Mouse (Mus musculus) heart, embryonic 16.5 days (tissue): ENCODE data around the gene Hacl1. TPM values are rescaled to one million over a fixed set of nuclear protein-coding genes. Genes with fewer than 3 reads are reported as not detected.
A peak's percentile ranks its signal among the peaks of the same experiment; 100 is the strongest.

ENCODE experiments used
- ATAC-seq: fragments of 200-750 bp; cut with Nextera tagmentation; replicated peaks from 2 replicates; pipeline ENCODE4 v1.8.0; 2017; ENCODE audit warnings: moderate number of reproducible peaks; ENCODE audit not compliant: insufficient read depth, low FRiP score; ENCODE audit errors: extremely low read depth
- H3K27ac ChIP-seq: fragments of 300-500 bp; sonication (generic); 2 replicates; pipeline ENCODE4 v1.5.1; 2014; ENCODE audit warnings: mild to moderate bottlenecking, low read length, control low read depth, moderate library complexity
- H3K27me3 ChIP-seq: fragments of 300-500 bp; sonication (generic); 2 replicates; pipeline ENCODE4 v1.6.1; 2014; ENCODE audit warnings: low read length, mixed read lengths; ENCODE audit not compliant: control insufficient read depth, insufficient read depth
- H3K36me3 ChIP-seq: fragments of 300-500 bp; sonication (generic); 2 replicates; pipeline ENCODE4 v1.6.1; 2014; ENCODE audit not compliant: control insufficient read depth, insufficient read depth
- H3K4me1 ChIP-seq: fragments of 300-500 bp; sonication (generic); 2 replicates; pipeline ENCODE4 v1.6.1; 2014; ENCODE audit warnings: low read length, mixed read lengths; ENCODE audit not compliant: control insufficient read depth, insufficient read depth
- H3K4me2 ChIP-seq: fragments of 300-500 bp; sonication (generic); 2 replicates; pipeline ENCODE4 v1.6.1; 2014; ENCODE audit warnings: low read depth, mild to moderate bottlenecking, control low read depth, low read length
- H3K4me3 ChIP-seq: fragments of 300-500 bp; sonication (generic); 2 replicates; pipeline ENCODE4 v1.5.1; 2014; ENCODE audit warnings: mild to moderate bottlenecking, control low read depth, low read length
- H3K9ac ChIP-seq: fragments of 300-500 bp; sonication (generic); 2 replicates; pipeline ENCODE4 v1.6.1; 2014; ENCODE audit warnings: low read length, control low read depth
- H3K9me3 ChIP-seq: fragments of 300-500 bp; sonication (generic); replicated peaks from 2 replicates; pipeline ENCODE4 v1.6.1; 2016; ENCODE audit warnings: low read length; ENCODE audit not compliant: control insufficient read depth
- WGBS: fragments of 180-500 bp; shearing (Covaris S2); extraction: QIAGEN DNeasy Blood & Tissue Kit; methylation state at CpG from one replicate; pipeline ENCODE4 v1.1.7; 2014; 5-methylcytosine and 5-hydroxymethylcytosine counted together
- polyA plus RNA-seq: library from polyadenylated mRNA; unstranded; fragments of >200 nt; fragmentation: Nextera tagmentation; extraction: Ambion mirVana; gene quantifications from 2 replicates; pipeline ENCODE4 v1.2.1, GENCODE M21; 2015

Gene Hacl1
- polyA plus RNA-seq, 1 experiment from 2014 or later: 14.3 TPM

GRCm38 (mm10) chr14:31597446-31597845 lies 43.6 kb downstream of the Hacl1 start:
- ATAC-seq: no peak
- no peak overlapping the region for H3K27ac ChIP-seq
- no peaks in the 10 kb centered on the region for H3K9me3 ChIP-seq
- H3K27me3 ChIP-seq: no peaks in the 10 kb centered on the region
- no peaks in the 10 kb centered on the region for H3K36me3 ChIP-seq
- H3K4me2 ChIP-seq: no peak overlapping the region
- no peaks in the 10 kb centered on the region for H3K4me1 ChIP-seq
- H3K4me3 ChIP-seq: no peak overlapping the region
- no peak overlapping the region for H3K9ac ChIP-seq
- WGBS: 82% methylated on average over 4 of the region's 4 CpGs

GRCm38 (mm10) chr14:31596408-31596807 lies 44.7 kb downstream of the Hacl1 start:
- Histone ChIP-seq H3K27ac (no peak overlapping the region), H3K36me3 (no peaks in the 10 kb centered on the region), H3K9me3 (no peaks in the 10 kb centered on the region), H3K4me1 (no peaks in the 10 kb centered on the region), H3K27me3 (no peaks in the 10 kb centered on the region), H3K9ac (no peak overlapping the region), H3K4me3 (no peak overlapping the region), H3K4me2 (no peak overlapping the region)
- 67% methylated on average over 7 of the region's 7 CpGs for WGBS
- ATAC-seq: no peak

GRCm38 (mm10) chr14:31594693-31595092 lies 46.4 kb downstream of the Hacl1 start:
- Histone ChIP-seq H3K9ac (no peak overlapping the region), H3K27me3 (no peaks in the 10 kb centered on the region), H3K27ac (no peak overlapping the region), H3K4me3 (no peak overlapping the region), H3K36me3 (no peaks in the 10 kb centered on the region), H3K4me2 (no peak overlapping the region), H3K4me1 (no peaks in the 10 kb centered on the region), H3K9me3 (no peaks in the 10 kb centered on the region)
- ATAC-seq: no peak
- WGBS: 61% methylated on average over 3 of the region's 3 CpGs

GRCm38 (mm10) chr14:31593036-31593435 lies 48.0 kb downstream of the Hacl1 start:
- ATAC-seq: no peak
- Histone ChIP-seq H3K27ac (no peak overlapping the region), H3K27me3 (no peaks in the 10 kb centered on the region), H3K36me3 (no peaks in the 10 kb centered on the region), H3K4me1 (no peaks in the 10 kb centered on the region), H3K4me3 (no peak overlapping the region), H3K9ac (no peak overlapping the region), H3K9me3 (no peaks in the 10 kb centered on the region), H3K4me2 (no peak overlapping the region)
- whole genome bisulfite sequencing: 67% methylated on average over 2 of the region's 2 CpGs

- Histone ChIP-seq H3K9ac (no peak within 1 kb of the TSS), H3K4me1 (no peaks in the 10 kb centered on the region), H3K27me3 (no peaks in the 10 kb centered on the region), H3K27ac (no peak within 1 kb of the TSS), H3K36me3 (no peaks in the 10 kb centered on the region), H3K4me3 (no peak within 1 kb of the TSS), H3K9me3 (no peaks in the 10 kb centered on the region), H3K4me2 (no peak within 1 kb of the TSS)
- ATAC-seq: no peak
- 75% methylated on average over 3 of the region's 3 CpGs for WGBS
Observed at GRCm38 (mm10) chr14:31591243-31591642, 49.8 kb downstream of the Hacl1 start, which contains the start of gene Colq. TSS of gene Colq (minus strand) at chr14:31591343.

GRCm38 (mm10) chr14:31586451-31586850 lies 54.6 kb downstream of the Hacl1 start:
- no peak overlapping the region for H3K4me3 ChIP-seq
- H3K27me3 ChIP-seq: no peaks in the 10 kb centered on the region
- no peaks in the 10 kb centered on the region for H3K9me3 ChIP-seq
- no peaks in the 10 kb centered on the region for H3K4me1 ChIP-seq
- ATAC-seq: no peak
- H3K36me3 ChIP-seq: no peaks in the 10 kb centered on the region
- WGBS: 84% methylated on average over 8 of the region's 8 CpGs
- no peak overlapping the region for H3K4me2 ChIP-seq
- no peak overlapping the region for H3K9ac ChIP-seq
- H3K27ac ChIP-seq: no peak overlapping the region

- WGBS: 94% methylated on average over 6 of the region's 9 CpGs
Observed at GRCm38 (mm10) chr14:31583082-31583481, 58.0 kb downstream of the Hacl1 start.

GRCm38 (mm10) chr14:31577966-31578735 lies 62.9 kb downstream of the Hacl1 start:
- no peaks in the 10 kb centered on the region for H3K9me3 ChIP-seq
- 31% methylated on average over 9 of the region's 9 CpGs for WGBS
- H3K4me2 ChIP-seq: peak overlapping the region; percentile 72
- H3K27me3 ChIP-seq: no peaks in the 10 kb centered on the region
- peak overlapping the region; percentile 91 for H3K27ac ChIP-seq
- peak overlapping the region; percentile 59; the same call in 1 of the 2 replicates for H3K4me3 ChIP-seq
- no peak for ATAC-seq
- no peaks in the 10 kb centered on the region for H3K36me3 ChIP-seq
- peaks cover 31% of the 10 kb centered on the region for H3K4me1 ChIP-seq
- peak overlapping the region; percentile 38 for H3K9ac ChIP-seq

More at GRCm38 (mm10) chr14:31583082-31583481, 58.0 kb downstream of the Hacl1 start:
- H3K4me2 ChIP-seq: no peak overlapping the region
- ATAC-seq: no peak
- H3K36me3 ChIP-seq: no peaks in the 10 kb centered on the region
- H3K27ac ChIP-seq: no peak overlapping the region
- no peak overlapping the region for H3K4me3 ChIP-seq
- peaks cover 5% of the 10 kb centered on the region for H3K4me1 ChIP-seq
- H3K27me3 ChIP-seq: no peaks in the 10 kb centered on the region
- no peaks in the 10 kb centered on the region for H3K9me3 ChIP-seq
- no peak overlapping the region for H3K9ac ChIP-seq

GRCm38 (mm10) chr14:31576846-31577697 lies 64.0 kb downstream of the Hacl1 start:
- ATAC-seq: peak; percentile 70
- peak overlapping the region; percentile 72 for H3K4me2 ChIP-seq
- H3K4me3 ChIP-seq: peak overlapping the region; percentile 59
- peak overlapping the region; percentile 61 for H3K9ac ChIP-seq
- no peaks in the 10 kb centered on the region for H3K27me3 ChIP-seq
- H3K4me1 ChIP-seq: peaks cover 32% of the 10 kb centered on the region
- no peaks in the 10 kb centered on the region for H3K9me3 ChIP-seq
- WGBS: 14% methylated on average over 10 of the region's 10 CpGs
- H3K36me3 ChIP-seq: no peaks in the 10 kb centered on the region
- peak overlapping the region; percentile 91 for H3K27ac ChIP-seq
